Mouse (Mus musculus) CH12F3 (cell line): Measurements from ENCODE around the gene Pakap.

ENCODE experiments used
- in situ Hi-C: fragments of 300-500 bp; cut with MboI; formaldehyde crosslinking; loops from 2 replicates; pipeline ENCODE4 v1.14.3; 2020; ENCODE audit warnings: low sequenced_read_pairs

Pakap gene

DNA sequence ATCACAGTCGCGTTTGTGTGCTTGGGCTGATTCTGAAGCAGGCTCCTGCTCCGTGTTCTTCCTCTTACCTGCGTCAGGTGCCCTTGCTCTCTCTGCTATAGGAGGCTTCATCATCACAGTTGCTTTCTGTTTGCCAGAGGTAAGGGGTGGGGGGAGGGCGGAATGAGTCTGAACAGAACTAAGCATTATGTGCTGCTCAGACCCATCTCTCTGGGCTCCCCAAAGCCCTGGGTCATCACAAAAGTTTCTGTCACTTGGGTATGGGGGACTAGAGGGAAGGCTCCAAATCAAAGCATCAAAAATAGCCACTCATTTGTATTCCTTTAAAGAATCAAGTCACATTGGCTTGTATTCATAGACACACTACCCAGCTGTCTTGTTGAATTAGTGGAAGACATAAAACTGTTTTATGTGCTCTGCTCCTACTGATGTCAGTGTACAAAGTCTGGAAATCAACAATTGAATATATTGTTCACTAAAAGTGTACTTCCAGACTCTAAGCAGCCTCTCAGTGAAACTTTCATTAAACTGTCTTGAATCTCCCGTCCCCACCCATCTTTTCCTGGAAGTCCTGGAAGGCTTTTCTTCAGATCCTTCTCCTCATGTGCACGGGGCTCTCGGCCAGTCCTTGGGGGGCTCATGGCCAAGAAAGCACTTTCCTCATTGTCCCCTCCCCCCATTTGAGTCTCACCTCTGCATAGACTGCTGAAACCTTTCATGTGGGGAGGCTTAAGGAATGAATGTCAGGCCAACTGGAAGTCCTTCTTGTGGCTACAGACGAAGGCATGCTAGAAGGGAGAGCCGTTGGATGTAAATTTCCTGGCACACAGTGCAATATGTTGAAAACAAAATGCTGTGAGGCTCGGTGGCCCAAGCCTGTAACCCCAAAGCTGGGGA is 135.8 kb downstream of the Pakap start:
- in situ Hi-C loops = no loop called here

DNA sequence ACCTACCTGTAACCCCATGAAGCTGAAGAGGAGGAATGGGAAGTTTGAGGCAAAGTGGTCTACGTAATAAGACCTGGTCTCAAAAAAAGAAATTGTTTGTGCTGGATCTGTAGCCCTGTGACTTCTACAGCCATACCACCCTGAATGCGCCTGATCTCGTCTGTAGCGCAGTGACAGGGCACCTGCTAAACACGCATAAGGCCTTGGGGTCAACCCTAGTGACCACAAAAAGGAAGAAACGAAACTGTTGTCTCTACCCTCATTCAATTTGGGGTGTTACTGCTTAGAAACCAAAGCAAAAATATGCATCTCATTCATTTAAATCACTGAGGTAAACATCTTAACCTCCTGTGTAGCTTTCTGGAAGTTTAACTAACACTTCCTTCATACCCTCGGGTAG is 136.6 kb downstream of the Pakap start:
- in situ Hi-C loops = no loop called here

GRCm38 (mm10) chr4:57715849-57716248 is 147.9 kb downstream of the Pakap start:
- in situ Hi-C loops = no loop called here

DNA sequence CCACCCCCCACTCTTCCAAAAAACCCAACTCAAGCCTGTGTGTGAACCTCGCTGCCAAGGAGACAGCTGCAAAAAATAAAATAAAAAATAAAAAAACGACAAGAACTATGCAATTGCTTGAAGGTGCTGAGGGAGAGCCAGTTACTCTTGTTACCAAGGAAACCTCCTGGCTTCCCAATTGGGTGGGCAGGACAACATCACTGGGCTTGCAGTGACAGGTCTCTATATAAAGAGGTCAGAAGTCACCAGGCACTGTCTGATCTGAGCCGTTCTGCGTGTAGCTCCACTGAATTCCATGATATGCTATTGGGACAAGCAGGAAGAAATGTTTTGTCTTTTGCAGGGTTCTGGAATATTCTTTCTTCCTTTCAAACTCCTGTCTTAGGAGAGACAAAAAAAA is 148.8 kb downstream of the Pakap start:
- in situ Hi-C loops = no loop called here

- in situ Hi-C loops = no loop called here
Measured at GRCm38 (mm10) chr4:57717354-57717753, 149.4 kb downstream of the Pakap start, which contains the start of gene Akap2. Gene Akap2, plus strand, starts transcription at chr4:57717657.

GRCm38 (mm10) chr4:57719370-57719769 is 151.4 kb downstream of the Pakap start:
- in situ Hi-C loops = no loop called here

DNA sequence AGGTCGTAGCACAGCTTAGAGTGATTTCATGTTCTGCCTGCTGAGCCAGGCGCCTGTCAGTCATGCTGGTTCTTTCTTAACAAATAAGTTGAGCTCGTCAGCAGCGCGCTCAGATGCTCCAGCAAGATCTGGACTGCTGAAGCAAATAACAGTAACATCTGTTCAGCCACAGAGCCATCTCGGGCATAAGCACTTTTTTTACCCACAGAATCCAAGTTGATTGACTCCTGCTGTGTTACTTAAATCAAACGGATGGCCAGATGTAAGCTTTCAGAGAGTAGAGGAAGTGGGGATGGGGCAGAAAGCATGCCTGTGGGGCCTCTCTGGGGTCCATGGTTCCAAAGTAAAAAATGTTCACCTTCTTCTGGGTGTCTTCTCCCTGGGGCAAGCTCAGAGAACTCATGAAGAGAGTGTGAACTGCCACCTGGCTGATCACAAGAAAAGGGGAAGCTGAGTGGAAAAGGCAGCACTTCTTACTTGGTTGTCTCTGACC is 152.9 kb downstream of the Pakap start:
- in situ Hi-C loops = no loop called here

DNA sequence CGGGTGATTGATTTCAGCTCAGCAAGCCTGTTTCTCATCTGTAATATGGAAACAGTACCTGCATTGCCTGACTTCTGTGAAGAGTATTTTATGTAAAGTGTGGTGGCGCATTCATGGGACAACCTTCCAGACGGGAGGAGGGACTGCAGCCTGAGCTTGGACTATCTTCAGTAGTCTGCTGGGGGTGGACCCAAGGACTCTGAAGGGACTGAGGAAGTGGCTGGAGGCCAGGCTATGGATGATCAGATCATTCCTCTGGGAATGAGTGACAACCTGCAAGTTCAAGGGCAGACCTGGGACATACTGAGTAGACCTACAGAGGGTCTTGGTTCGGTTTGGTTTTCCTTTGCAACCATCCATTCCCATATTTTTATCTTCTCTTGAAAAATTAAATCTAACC is 154.3 kb downstream of the Pakap start:
- in situ Hi-C loops = no loop called here

DNA sequence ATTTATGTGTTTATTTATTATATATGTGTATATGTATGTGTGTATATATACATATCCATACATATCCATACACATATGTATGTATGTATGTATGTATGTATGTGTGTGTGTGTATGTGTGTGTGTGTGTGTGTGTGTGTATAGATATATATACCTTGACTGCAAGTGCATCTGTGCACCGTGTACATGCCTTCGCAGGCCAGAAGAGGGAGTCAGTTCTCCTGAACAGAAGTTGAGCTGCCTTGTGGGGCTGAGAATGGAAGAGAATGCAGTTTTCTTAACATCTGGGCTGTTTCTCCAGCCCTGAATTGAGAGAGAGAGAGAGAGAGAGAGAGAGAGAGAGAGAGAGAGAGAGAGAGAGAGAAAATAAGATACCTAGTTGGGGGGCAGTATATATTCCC is 155.7 kb downstream of the Pakap start:
- in situ Hi-C loops = no loop called here

GRCm38 (mm10) chr4:57725569-57725968 is 157.6 kb downstream of the Pakap start:
- in situ Hi-C loops = no loop called here

- in situ Hi-C loops = no loop called here
Measured at GRCm38 (mm10) chr4:57728611-57729183, 160.7 kb downstream of the Pakap start.

- in situ Hi-C loops = no loop called here
Measured at GRCm38 (mm10) chr4:57730047-57730446, 162.1 kb downstream of the Pakap start.

GRCm38 (mm10) chr4:57730801-57731598 is 163.0 kb downstream of the Pakap start:
- in situ Hi-C loops = no loop called here

DNA sequence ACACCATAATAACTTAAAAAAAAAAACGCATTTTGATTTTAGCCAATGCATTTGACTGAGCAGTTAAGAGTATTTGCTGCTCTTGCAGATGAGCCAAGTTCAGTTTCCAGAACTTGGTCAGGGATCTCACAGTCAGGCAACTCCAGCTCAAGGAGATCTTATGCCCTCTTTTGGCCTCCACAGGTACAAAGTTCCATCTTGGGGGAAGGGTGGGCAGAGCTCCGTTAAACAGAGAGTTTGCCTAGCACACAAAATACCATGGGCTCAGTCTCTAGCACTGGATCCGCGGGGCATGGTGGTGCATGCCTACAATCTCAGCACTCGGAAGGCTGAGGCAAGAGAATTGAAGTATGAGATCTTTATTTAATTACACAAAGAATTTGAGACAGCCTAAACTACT is 164.4 kb downstream of the Pakap start:
- in situ Hi-C loops = no loop called here

DNA sequence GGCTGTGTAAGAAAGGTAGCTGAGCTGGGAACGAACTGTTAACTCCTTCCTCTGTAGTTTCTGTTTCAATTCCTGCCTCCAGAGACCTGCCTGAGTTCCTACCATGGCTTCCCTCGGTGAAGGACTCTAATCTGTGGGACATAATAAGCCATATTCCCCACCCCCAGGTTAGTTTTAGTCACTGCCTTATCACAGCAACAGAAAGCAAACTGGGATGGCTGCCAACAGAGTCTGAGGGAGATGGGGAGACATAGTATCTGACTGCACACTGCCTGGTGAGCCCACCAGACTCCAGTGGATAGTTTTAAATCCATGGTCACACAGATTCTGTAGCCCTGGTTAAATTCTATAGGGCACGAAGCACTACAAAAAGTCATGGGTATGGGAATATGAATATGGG is 165.5 kb downstream of the Pakap start:
- in situ Hi-C loops = no loop called here

DNA sequence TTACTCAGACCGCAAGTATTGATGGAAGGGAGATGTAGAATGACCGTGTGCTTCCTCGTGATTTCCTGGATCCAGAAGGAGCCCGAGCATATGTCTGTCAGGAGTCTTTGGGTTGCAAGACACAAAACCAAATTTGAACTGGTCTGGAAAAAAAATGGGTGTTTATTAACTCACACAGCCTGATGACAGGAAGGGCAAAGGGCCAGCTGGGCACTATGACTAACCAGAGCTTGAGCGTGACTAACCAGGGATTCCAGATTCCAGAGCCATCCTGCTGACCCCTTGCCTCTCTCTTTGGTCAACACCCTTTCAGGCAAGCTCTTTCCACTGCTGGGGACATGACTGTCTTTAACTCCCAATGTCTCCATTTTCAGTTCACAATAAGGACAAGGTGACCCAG is 167.4 kb downstream of the Pakap start:
- in situ Hi-C loops = no loop called here

GRCm38 (mm10) chr4:57738856-57739552 is 171.0 kb downstream of the Pakap start:
- in situ Hi-C loops = no loop called here

GRCm38 (mm10) chr4:57743325-57743929 is 175.4 kb downstream of the Pakap start:
- in situ Hi-C loops = no loop called here

- in situ Hi-C loops = no loop called here
Measured at GRCm38 (mm10) chr4:57750651-57751050, 182.7 kb downstream of the Pakap start.

GRCm38 (mm10) chr4:57751054-57751453 is 183.1 kb downstream of the Pakap start:
- in situ Hi-C loops = no loop called here
